Mouse (Mus musculus): ENCODE measurements around the gene Ephb2.
A peak's percentile ranks its signal among the peaks of the same experiment; 100 is the strongest.

Ephb2 gene

DNA sequence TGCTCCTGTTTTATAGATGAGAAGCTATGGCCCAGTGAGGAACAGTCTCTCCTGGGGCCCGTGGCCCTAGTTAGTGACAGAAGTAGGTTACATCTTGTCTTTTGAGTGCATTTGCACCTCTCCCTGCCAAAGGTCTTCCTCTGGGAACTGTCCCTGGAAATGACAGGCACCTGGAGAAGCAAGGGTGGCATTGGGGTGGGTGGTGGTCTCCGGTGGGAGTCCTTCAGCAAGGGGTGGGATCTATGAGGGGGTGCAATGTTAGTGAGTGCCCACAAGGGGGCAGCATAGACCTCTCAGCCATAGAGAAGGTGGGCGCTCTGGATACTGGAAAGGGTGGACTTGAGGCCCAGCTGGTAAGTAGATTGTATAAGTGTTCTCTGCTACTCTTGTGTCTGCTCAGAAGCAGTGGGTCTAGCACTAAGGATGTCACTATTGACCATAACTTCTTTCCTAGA is 184.4 kb downstream of the Ephb2 start:
- peak; percentile 80 for DNase-seq (ENCODE audit: low read depth)

DNA sequence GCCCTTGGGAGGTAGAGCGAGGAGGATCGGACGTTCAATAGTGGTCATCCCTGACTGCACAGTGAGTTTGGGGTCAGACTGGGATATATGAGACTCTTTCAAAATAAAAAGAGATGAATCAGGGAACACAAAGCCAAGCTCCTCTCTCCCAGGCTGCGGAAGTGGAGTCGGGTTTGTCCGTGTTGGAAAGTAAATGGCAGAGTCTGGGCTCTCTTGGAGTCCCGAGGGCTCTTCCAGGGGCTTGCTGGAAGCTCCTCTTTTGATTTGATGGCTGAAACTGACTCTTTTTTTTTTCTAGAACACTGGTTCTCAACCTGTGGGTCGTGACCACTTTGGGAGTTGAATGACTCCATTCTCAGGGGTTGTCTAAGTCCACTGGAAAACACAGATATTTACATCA is 185.5 kb downstream of the Ephb2 start:
- DNase-seq (ENCODE audit: low read depth): no peak

DNA sequence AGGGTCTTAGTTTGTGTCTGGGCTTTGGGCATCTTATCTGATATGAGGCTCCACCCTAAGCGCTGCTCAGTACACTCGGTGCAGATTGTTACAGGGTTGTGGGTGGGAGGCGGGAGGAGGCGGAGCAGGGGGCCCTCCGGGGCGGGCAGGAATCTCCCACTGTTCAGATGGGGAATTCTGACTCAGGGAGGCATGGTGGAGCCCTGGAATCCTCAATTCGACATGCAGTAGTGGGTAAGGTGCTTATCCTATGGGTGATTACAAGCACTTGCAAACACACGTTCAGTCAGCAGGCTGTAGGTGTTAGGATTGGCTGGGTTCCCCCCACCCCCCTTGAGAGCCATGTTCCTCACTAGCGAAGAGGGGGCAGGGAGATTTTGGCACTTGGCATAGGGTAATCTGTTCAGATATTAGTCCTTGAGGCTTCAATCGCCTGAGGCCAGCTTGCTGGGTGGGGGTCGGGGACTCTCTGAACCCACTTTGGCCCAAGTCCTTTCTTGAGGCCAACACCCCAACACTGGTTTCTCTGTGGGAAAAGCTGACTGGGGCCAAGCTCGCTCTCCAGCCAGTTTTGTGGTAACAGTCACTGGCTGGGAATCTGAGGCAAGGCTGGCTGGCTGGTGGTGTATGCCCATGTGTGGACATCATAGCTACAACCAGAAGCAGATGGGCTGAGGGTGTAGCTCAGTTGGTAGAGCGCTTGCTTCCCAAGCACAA is 186.2 kb downstream of the Ephb2 start:
- no peak for DNase-seq (ENCODE audit: low read depth)

DNA sequence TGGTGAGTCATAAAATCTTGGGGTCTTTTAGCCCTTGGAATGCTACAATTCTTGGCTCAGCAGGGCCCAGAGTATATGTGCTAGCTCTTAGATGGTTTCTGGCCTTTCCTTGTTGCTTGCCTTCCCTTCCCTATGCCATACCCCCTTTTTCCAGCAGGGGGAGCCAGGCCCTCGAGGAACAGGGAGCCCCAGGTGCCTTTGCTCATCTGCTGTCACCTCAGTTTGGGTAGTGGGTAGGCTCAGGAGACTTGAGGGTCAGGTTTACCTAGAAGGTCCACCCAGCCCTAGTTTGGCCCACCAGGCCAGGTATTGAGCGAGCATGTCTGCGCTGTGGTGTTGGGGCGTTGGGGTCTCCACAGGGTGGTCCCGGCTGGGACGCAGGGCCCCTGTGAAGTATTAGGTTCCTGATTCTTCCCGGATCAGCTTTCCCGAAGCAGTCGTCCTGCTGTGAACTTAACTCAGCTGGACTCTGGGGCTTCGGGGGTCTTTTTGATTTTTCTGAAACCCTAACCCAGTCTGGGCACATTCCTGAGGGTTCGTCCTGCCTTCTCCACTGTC is 186.8 kb downstream of the Ephb2 start:
- DNase-seq (ENCODE audit: low read depth): peak; percentile 67

DNA sequence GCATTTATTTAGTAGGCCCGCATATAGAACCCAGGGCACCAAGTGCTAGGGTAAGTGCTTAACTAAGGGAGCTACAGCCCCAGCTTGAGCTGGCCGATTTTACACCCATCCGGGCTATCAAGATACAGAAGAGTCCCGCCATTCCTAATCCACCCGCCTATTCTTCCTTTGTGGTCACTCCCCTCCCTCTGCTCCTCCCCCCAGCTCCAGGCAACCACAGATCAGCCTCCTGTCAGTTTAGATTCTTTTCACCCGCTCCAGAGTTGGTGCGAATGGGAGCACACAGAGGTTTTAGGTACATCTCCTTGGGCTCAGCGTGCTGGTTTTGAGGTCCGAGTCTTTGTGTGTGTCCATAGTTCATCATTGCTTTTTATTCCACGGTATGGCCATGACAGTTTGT is 196.9 kb downstream of the Ephb2 start:
- DNase-seq (ENCODE audit: low read depth): peak; percentile 48

DNA sequence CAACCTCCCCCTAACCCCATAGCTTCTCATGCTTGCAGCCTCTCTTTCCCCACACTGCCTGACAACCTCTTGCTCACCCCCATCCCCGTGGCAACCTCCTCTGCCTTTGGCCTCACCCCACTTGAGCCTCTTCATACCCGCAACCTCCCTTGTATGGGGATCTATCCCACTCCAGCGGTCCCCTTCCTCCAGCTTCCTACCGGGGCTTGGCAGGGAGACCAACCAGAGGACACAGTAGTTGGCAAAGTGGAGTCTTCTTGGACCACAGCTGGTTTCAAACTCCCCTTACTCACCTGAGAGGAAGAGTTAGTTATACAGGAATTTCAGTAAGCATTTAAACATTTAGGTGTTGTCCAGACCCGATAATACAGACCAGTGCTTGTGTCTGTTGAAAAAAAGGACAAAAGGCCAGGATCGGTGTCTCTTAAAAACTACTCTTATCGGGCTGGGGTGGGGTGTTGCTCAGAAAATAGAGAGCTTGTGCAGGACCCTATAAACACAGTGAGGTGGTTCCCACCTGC is 197.5 kb downstream of the Ephb2 start:
- DNase-seq (ENCODE audit: low read depth): no peak

DNA sequence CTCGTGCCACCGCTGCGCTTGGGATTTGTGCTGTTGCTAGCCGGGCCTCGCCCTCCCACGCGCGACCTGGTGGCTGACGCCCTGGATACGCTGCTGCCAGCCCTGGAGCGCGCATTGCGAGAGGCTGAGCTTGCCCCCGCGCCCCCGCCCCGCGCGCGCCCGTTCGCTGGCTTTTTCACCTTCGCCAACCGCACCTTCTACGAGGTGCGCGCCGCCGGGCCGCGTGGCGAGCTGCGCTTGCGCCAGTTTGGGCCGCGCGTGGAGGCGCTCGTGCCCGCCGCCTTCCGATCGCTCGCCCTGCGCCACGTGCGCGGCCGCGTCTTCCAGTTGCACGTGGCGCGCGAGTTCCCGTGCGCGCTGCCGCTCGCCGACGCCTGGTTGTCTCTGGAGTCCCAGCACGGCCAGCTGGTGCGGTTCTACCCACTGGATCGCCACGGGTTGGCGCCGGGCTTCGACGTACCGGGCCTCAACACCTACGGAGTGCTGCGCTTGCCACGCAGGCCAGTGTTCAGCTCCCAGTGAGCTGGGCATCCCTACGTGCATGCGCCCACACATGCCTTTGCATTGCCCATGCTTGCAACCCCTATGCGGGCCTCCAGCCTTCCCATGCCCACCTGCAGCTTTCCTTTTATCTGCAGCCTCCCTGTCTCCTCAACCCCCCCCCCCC is 198.1 kb downstream of the Ephb2 start:
- DNase-seq (ENCODE audit: low read depth): no peak

DNA sequence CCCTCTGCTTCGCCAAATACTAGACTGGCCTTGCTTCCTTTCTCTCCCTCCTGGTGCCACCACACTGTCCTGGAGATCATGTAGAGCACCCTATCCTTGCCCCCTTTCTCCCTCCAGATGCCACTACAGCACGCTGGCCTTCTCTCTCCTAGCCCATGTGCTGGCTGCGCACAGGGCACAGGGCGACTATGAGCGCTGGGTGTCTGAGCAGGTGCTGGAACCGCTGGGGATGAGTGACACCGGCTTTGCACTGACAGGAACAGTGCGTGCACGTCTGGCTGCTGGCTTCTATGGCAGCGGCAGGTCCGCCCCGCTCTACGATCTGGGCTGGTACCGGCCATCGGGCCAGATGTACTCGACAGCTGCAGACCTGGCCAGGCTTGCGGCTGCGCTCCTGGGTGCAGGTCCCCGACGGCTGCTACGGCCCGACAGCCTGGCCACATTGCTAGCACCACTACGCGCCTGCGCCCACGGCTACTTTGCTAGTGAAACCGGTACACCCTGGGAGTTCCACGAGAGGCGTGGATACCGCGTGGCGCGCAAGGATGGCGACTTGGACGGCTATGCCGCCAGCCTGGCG is 198.7 kb downstream of the Ephb2 start:
- no peak for DNase-seq (ENCODE audit: low read depth)

DNA sequence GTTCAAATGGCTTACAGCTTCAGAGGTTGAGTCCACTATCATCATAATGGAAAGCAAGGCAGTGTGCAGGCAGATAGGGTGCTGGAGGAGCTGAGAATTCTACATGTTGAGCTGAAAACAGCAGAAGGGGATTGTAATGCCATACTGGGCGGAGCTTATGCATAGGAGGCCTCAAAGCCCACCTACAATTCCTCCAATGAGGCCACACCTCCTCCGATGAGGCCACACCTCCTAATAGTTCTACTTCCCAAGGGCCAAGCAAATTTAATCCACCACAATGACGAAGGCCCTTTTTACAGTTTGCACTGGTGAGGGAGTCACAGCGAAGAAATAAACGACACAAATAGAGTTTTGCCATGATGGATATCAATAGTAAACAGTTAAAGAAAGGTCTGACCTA is 199.3 kb downstream of the Ephb2 start:
- DNase-seq (ENCODE audit: low read depth): no peak

DNA sequence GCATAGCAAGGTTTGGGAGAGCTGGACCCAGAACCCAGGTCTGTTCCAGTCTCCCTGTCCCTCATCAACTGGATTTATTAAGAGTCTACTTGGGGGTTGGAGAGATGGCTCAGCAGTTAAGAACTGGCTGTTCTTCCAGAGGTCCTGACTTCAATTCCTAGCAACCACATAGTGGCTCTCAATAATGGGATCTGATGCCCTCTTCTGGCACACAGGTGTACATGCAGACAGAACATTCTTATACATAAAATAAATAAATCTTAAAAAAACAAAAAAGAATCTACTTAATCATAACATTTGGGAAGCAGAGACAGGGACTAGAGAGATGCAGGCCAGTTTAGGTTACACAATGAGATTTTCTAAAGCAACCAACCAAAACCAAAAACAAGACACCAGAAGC is 199.8 kb downstream of the Ephb2 start:
- peak; percentile 43 for DNase-seq (ENCODE audit: low read depth)

DNA sequence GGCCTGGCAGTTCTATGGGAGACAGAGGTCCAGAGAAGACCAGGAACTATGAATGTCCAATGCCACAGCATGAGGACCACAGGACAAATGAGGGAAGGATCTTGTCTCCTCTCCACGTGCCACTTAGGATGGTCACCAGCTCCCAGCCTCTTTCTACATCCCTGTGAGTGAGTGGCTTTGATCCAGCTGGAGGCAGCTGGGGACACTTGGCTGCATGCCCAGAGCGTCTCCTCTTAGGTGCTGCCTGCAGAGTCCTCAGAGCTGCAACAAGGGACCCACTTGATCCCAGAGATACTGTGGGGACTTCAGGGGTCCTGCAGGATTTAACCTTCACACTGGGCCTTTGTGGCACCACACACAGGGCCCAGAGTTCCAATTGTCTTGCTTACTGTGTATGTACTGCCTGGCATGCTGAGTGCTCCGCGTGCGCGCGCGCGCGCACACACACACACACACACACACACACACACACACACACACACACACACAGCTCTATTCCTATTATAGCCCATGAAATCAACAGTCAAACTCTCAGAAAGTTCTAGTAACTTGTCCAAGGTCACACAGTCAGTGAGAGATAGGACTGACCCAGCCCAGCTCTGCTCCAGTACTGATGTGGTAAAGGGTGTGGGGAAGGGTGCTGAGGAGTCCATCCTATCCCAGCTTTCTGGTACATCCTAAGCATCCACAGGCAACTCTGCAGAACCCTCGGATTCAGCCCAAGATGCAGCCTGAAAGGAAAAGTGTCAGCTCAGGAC is 204.4 kb downstream of the Ephb2 start:
- DNase-seq (ENCODE audit: low read depth): no peak

DNA sequence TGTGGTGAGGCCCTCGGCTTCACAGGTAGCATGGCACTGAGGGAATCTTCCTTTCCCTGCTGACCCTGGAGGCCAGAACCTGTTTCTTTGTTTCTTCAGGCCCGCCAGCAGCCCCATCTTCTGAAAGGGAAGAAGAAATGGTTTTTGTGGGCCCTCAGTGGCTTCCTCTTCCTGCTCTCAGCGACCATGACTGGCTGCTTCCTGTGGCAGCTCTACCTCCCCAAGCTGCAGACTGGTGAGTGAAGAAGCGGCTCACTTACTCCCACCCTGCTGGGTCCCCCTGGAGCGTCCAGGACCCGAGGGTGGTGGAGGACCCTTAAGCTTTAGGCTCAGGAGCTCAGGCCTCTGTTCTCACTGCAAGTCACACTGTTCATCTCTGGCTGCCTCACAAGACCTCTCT is 209.2 kb downstream of the Ephb2 start:
- peak; percentile 76 for DNase-seq (ENCODE audit: low read depth)

DNA sequence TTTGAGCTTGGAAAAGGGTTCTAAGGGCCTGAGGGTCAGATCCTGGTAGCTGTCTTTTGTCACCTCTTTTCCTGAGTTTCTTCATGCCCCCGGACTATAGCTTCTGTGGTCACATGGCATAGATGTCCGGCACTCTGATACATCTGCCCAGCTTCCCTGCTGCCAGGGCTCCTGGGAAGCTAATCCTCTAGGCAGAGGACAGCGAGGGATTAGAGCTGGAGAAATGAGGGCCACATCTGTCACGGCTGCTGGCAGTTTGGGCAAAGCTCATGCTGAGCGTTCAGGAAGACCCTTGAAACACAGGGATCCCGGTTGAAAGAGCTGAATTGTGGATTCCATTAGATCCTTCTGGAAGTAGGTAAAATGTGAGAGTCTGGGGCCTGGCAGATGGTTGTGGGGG is 213.4 kb downstream of the Ephb2 start, which contains the start of gene Lactbl1:
Lactbl1 (plus strand) TSS at position 234 of the 400 bp plus-strand sequence.
- no peak for DNase-seq (ENCODE audit: low read depth)

DNA sequence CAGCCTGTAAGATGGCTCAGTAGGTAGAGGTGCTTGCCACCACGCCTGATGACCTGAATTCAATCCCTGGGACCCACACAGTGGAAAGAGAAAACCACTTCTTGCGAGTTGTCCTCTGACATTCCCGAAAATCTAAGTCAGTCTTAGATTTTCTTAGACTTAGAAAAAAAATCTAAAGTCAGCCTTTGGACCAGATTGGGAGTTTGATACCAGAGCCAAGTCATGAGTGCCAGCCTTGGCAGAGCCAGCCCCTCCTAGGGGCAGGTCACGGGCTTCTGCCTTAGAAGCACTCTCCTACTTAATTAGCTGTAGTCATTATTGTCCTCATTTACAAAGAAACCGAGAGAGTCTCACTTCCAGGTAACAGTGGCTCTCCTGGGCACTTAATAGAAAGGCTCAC is 213.8 kb downstream of the Ephb2 start:
- DNase-seq (ENCODE audit: low read depth): no peak

DNA sequence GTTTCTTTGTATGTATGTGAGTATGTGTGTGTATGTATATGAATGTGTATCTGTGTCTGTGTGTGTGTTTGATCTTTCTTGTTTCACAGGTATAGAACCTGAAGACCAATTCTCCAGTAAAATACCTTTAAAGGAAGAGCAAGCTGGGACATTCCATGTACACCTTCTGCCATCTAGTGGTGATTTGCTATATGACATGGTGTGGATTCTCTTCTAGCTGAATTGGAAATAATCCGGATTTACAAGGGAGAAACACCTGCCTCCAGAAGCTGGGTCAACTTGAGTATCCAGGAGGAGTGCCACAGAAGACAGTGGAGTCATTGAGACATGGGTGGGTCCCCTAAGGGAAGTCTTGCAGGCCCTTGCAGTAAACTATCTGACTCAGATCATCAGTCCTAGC is 214.5 kb downstream of the Ephb2 start:
- peak; percentile 69 for DNase-seq (ENCODE audit: low read depth)

DNA sequence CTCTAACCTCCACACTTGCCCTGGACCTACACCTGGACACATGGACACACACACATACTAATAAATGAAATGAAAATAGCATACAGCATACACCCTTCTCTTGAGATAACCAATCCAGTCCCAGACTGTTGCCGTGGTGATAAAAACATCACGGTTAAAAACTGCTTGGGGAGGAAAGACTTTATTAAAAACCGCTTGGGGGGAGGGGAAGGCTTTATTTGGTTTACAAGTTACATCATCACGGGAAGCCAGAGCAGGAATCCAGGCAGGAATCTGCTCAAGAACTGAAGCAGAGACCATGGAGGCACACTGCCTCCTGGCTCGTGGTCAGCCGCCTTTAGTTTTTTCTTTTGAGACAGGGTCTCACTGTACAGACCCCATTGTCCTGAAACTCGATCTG is 222.1 kb downstream of the Ephb2 start:
- DNase-seq (ENCODE audit: low read depth): no peak

DNA sequence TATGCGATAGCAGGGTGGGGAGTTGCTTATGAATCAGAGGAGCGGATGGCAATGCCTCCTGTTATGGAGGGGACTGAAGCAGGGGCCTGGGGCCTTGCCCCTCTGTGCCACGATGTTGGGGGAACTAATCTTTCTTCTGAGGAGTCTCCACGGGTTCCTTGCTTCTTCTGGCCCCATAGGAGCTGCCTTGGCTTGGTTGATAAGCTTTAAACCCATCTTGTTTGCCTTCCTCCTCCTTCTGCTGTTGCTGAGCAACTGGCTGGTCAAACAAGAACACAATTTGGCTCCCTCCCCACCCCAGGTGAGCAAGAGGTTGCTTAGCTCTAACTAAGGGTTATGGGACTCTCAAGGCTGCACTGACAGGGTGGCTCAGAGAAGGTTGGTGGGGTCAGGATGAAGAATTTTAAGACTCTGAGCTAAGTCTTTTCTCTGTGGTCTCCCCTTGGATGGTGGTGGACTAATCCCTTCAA is 225.4 kb downstream of the Ephb2 start, which contains the start of gene Tex46:
Tex46 (plus strand) TSS at position 51 of the 470 bp plus-strand sequence.
- DNase-seq (ENCODE audit: low read depth): no peak

DNA sequence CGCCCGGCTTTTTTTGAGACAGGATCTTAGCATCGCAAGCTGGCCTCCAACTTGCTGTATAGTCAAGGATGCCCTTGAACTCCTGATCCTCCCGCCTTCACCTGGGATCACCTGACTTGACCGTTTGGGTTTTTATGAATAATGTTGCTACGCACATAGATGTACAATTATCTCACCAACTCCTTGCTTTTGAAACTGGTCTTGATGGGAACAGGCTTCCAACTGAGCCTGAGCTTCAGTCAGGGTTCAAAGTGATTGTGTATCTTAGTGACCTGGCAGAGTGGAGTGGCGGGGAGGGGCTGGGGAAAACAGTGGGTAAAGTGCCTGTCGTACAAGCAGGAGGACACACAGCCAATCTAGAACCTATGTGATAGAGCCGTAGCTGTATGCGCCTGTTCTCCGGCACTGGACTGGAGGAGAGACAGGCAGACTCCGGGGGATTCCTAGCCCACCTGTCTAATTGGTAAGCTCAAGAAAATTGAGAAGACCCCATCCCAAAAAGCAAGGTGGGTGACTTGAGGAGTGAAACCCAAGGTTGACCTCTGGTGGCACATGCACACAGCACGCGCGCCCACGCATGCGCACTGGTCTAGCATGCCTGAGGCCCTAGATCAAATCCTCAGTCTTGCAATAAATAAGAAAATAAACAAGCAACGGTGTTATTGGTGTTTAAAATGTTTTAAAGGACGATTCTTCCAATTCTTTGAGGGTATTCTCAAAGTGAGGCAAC is 229.9 kb downstream of the Ephb2 start:
- DNase-seq (ENCODE audit: low read depth): no peak

DNA sequence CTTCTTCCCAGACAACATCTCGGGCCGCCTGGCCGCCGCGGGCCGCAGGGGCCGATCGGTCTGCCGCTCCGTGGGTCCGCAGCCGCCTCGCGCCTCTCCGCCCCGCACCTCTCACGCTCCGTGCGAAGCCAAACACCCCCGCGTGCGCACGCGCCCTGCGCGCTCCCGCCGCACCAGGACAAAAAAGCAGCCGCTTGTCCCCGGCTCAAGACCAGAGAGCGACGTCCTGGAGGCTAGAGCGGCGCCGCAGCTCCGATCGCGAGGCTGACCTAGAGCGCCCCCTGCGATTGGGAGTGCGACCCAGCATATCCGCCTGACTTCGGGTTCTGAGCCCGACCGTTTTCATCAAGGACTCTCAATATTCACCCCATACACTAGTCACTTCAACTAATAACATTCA is 233.2 kb downstream of the Ephb2 start, which contains the start of gene Kdm1a:
Kdm1a (minus strand) TSS at position 156 of the 400 bp plus-strand sequence.
- DNase-seq (ENCODE audit: low read depth): peak; percentile 95

DNA sequence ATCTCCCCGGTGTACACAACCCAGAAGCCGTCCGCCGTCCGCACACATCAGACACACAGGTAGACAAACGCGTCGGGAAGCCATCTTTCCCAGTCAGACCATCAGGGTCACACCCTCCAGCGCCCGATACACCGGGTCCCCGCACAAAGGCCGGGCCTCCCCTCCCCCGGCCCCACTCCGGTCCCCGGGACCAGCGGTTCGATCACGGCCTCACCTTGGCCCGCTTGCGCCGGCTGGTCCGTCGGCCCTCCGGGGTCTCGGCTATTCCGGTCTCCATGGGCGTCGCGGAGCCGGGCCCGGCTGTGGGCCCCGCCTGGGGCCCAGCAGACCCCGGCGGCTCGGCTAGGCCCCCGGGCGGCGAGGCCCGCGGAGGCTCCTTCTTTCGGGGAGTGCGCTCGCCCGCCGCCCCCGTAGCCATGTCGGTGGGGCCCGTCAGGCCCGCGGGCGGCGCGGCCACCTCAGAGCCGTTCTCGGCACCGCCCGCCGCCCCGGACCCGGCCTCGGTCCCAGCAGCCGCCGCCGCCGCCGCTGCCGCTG is 233.7 kb downstream of the Ephb2 start:
- peak; percentile 57 for DNase-seq (ENCODE audit: low read depth)

DNA sequence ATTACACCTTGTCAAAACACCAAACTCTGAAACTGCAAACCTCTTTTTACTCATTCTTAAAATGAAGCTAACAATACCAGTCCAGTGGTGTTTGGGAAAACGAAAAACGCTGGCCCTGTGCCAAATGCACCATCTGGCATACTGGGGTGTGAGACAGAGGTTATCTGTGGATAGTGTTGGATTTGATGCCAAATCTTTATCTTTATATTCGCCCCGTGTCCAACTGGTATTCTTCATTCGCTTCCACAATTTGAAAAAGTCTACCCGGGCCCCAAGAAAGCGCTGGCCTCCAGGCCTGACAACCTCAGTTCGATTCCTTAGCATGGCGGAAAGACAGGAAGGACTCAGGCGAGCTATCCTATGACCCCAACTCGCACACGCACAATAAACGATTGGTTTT is 234.3 kb downstream of the Ephb2 start:
- peak; percentile 61 for DNase-seq (ENCODE audit: low read depth)
